Mouse (Mus musculus): ENCODE data around the gene Pgm2l1.

The Pgm2l1 gene

DNA sequence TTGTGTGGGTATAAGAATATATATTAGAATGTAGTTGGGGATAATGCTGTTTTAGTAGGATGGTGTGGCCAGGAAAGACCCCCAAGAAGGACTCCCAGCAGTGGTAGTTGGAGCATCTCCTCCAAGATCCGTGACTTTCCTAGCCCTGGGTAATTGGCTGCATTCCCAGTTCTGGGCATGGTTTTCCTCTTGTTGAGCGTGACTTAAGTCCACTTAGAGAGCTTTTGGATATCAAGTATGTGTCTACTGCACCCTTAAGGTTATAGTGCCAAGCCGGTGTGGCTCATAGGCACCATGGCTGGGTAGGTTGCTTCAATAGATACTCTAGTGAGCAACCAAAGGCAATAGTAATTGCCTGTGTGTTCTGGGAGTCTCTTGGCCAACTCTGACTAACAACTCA, 96.5 kb downstream of the Pgm2l1 start:
- in situ Hi-C loops (cut with MboI; ENCODE audit: low pct_unique_long_range_greater_than_20kb in 1 of 2, low sequenced_read_pairs in 2 of 2, unreplicated experiment in 1 of 2): no loop called here

DNA sequence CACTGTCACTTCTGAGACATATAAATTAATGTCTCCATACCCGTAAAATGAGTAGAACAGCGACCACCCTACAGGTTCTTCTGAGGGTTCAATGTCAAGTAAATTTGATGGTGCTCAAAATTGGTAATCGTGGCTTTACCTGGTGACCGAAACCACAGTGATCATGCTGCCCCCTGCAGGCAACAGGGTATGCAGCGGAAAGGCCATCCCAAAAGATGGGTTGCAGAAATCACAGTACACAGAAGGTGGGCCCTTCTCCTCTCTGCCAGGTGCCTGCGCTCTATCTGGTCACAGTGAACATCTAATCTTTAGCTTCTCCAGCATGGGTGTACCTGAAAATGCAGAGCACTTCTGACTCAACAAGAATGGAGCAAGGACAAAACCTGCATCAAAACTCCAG, 98.3 kb downstream of the Pgm2l1 start:
- in situ Hi-C loops (cut with MboI; ENCODE audit: low pct_unique_long_range_greater_than_20kb in 1 of 2, low sequenced_read_pairs in 2 of 2, unreplicated experiment in 1 of 2): loop anchor here in 1 of 2 experiments (5.0 kb wide), 1 partner anchor 43 kb away; no protein-coding TSS in a partner anchor

DNA sequence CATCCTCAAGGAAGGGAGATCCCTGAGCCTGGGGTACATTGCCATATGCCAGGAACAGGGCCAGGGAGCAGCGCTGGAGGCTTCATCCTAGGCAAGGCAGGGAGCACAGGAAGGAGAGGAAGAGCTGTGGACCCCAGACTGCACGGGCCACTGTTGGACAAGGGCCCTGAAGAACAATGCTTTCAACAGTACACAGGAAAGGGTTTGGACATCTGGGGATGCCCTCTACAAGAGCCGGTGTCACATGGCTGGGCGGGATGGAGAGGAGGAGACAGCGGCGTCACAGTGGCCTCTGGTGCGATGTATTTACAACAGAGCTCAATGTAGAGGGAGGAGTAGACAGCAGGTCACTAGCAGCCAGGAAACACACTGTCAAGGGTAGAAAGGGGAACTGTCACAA, 100.3 kb downstream of the Pgm2l1 start:
- in situ Hi-C loops (cut with MboI; ENCODE audit: low pct_unique_long_range_greater_than_20kb in 1 of 2, low sequenced_read_pairs in 2 of 2, unreplicated experiment in 1 of 2): loop anchor here in 1 of 2 experiments (5.0 kb wide), 1 partner anchor 45 kb away; no protein-coding TSS in a partner anchor
